Mouse (Mus musculus) adipose tissue, adult 10 weeks (tissue): ENCODE data around the gene Tent5c. TPM values are rescaled to one million over a fixed set of nuclear protein-coding genes. Genes with fewer than 3 reads are reported as not detected.

Experiments used
- polyA plus RNA-seq: library from polyadenylated mRNA; stranded (reverse); fragments of 350-450 nt; fragmentation: Illumina TruSeq; extraction: RNeasy Lipid Tissue Mini Kit (QIAGEN cat#74804); gene quantifications from one replicate; pipeline ENCODE4 v1.2.3, GENCODE M21; 2014; ENCODE audit warnings: low read depth, low replicate concordance

The Tent5c gene
- 15.4 TPM for polyA plus RNA-seq

DNA sequence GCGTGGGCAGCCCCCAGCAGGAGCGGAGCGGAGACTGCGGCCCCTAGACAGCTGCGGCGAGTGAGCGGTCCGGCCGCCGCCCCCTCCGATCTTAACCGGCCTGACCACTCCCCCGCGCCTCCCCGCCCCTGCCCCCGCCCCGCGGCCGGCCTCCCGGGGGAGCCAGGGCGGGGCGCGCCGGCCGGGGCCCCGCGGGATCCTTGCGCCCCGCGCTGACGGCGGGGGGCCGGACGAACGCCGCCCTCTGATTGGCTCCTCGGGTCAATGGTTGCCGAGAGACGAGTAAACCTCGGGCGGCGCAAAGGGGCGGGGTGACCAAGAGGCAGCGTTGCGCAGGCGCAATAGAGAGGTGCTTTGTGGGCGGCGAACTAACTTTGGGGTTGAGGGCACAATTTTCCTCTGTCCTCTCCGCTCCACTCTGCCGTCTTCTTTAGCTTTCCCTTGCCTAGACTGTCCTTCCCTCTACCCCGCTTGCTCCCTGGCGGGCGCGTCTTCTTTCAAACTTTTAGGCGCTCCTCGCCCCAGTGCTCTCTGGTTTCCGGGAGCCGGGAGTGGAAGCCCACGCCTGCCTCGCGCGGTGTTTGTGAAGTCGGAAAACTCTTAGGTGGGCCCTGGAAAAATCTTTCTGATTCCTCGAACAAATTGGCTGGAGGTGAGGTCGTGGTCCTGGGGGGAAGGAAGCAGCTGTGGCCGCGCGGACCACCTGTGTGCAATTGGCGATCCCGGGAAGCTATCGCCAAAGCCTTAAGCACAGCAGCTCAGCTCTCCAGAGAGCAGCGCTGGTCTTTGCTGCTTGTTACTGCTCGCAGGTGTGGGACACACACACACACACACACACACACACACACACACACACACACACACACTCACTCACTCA, at the start of gene Tent5c:
Gene Tent5c (minus strand): TSS at position 192 of the 877 bp plus-strand sequence.

Other genes with a start within 250 kb of the Tent5c start
- gene Man1a2, start 196.2 kb upstream of the Tent5c start, polyA plus RNA-seq: 24.3 TPM